Mouse (Mus musculus) limb, embryonic 14.5 days (tissue): ENCODE results near the gene Acad10. TPM values are rescaled to one million over a fixed set of nuclear protein-coding genes. Genes with fewer than 3 reads are reported as not detected.
"Not testable (repeated sequence)": the region's sequence is repeated elsewhere in the genome, so short reads cannot be mapped to it uniquely, and the experiment has no call there.

ENCODE experiments used
- ATAC-seq: fragments of 200-750 bp; cut with Nextera tagmentation; 2 replicates; pipeline ENCODE4 v1.8.0; 2017; ENCODE audit warnings: low read depth, moderate number of reproducible peaks, moderate TSS enrichment; ENCODE audit not compliant: low FRiP score
- DNase-seq: peaks from one replicate; pipeline ENCODE4 v3.0.0-alpha.2; 2015; ENCODE audit warnings: low spot score
- H3K27ac ChIP-seq: fragments of 300-500 bp; sonication (generic); replicated peaks from 2 replicates; pipeline ENCODE4 v1.5.1; 2014; ENCODE audit warnings: low read depth, mild to moderate bottlenecking, low read length, moderate library complexity, mixed read lengths
- H3K27me3 ChIP-seq: fragments of 300-500 bp; sonication (generic); 2 replicates; pipeline ENCODE4 v1.6.1; 2014; ENCODE audit warnings: low read length, mixed read lengths; ENCODE audit not compliant: control insufficient read depth, insufficient read depth
- H3K36me3 ChIP-seq: fragments of 300-500 bp; sonication (generic); 2 replicates; pipeline ENCODE4 v1.6.1; 2014; ENCODE audit warnings: mild to moderate bottlenecking, low read length, moderate library complexity, mixed read lengths; ENCODE audit not compliant: control insufficient read depth, insufficient read depth
- H3K4me1 ChIP-seq: fragments of 300-500 bp; sonication (generic); 2 replicates; pipeline ENCODE4 v1.6.1; 2014; ENCODE audit warnings: antibody characterized with exemption, low read length, mixed read lengths; ENCODE audit not compliant: control insufficient read depth, insufficient read depth
- H3K4me2 ChIP-seq: fragments of 300-500 bp; sonication (generic); replicated peaks from 2 replicates; pipeline ENCODE4 v1.6.1; 2014; ENCODE audit warnings: low read depth, mild to moderate bottlenecking, low read length, moderate library complexity; ENCODE audit not compliant: severe bottlenecking
- H3K4me3 ChIP-seq: fragments of 300-500 bp; sonication (generic); replicated peaks from 2 replicates; pipeline ENCODE4 v1.5.1; 2014; ENCODE audit warnings: low read length
- H3K9ac ChIP-seq: fragments of 300-500 bp; sonication (generic); 2 replicates; pipeline ENCODE4 v1.6.1; 2014; ENCODE audit warnings: mild to moderate bottlenecking, low read depth, low read length, moderate library complexity; ENCODE audit not compliant: severe bottlenecking
- H3K9me3 ChIP-seq: fragments of 300-500 bp; sonication (generic); 2 replicates; pipeline ENCODE4 v1.6.1; 2016; ENCODE audit warnings: low read length; ENCODE audit not compliant: control insufficient read depth
- POLR2A ChIP-seq: fragments of 200-500 bp; IDR thresholded peaks from 2 replicates; pipeline ENCODE4 v1.8.0; 2012; ENCODE audit warnings: inconsistent platforms, mild to moderate bottlenecking, moderate library complexity, borderline replicate concordance; ENCODE audit not compliant: insufficient read depth, insufficient read length; ENCODE audit errors: extremely low read depth
- WGBS: fragments of 180-500 bp; shearing (Covaris S2); extraction: QIAGEN DNeasy Blood & Tissue Kit; methylation state at CpG from one replicate; pipeline ENCODE4 v1.1.7; 2014; 5-methylcytosine and 5-hydroxymethylcytosine counted together
- polyA plus RNA-seq, 2 experiments: library from polyadenylated mRNA; depleted of rRNA in 1 of 2; stranded (reverse) in 1 of 2; unstranded in 1 of 2; fragments of >200 nt; fragmentation: Nextera tagmentation in 1 of 2; extraction: Ambion mirVana in 1 of 2; gene quantifications; 2 replicates each; pipeline versions ENCODE4 v1.2.1 to v1.2.3; 2012 to 2014

The Acad10 gene
- polyA plus RNA-seq, 2 experiments = 1.3 to 2.6 TPM

GRCm38 (mm10) chr5:121700496-121700895 lies 40.2 kb upstream of the Acad10 start:
- no peaks in the 10 kb centered on the region for H3K27me3 ChIP-seq
- peaks cover 3% of the 10 kb centered on the region; the same call in 1 of the 2 replicates for H3K4me1 ChIP-seq
- no peaks in the 10 kb centered on the region for H3K36me3 ChIP-seq
- H3K9ac ChIP-seq = no peak overlapping the region
- H3K4me3 ChIP-seq = no peak overlapping the region
- no peak overlapping the region for H3K4me2 ChIP-seq
- no peaks in the 10 kb centered on the region for H3K9me3 ChIP-seq
- ATAC-seq (no peak), DNase-seq (no peak)
- H3K27ac ChIP-seq = no peak overlapping the region
- 29% methylated on average over 11 of the region's 11 CpGs for WGBS
- TF ChIP-seq POLR2A = no peak

- Histone ChIP-seq H3K4me2 (no peak overlapping the region), H3K36me3 (no peaks in the 10 kb centered on the region), H3K4me3 (no peak overlapping the region), H3K27me3 (no peaks in the 10 kb centered on the region), H3K9ac (no peak overlapping the region), H3K4me1 (peaks cover 3% of the 10 kb centered on the region; the same call in 1 of the 2 replicates), H3K9me3 (no peaks in the 10 kb centered on the region), H3K27ac (no peak overlapping the region)
- ATAC-seq (no peak), DNase-seq (no peak)
- 45% methylated on average over 5 of the region's 5 CpGs for WGBS
- no peak for TF ChIP-seq POLR2A
Observed at GRCm38 (mm10) chr5:121699891-121700290, 39.6 kb upstream of the Acad10 start.

DNA sequence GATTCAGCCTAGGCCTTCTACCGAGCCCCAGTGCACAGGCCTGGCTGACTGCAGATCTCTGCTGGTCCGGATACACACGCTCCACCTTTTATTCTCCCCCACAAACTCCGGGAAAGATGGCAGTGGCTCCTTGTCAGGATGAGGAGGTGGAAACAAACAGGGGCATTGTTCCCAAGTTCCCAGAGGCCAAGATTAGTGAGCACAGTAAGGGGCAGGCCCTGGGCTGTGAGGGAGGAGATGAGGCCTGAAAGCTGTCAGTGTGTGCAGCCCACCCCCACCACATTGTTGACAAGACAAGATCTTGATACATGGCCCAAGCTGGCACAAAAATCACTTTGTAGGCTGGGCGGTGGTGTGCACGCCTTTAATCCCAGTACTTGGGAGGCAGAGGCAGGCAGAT lies 36.4 kb upstream of the Acad10 start:
- H3K9me3 ChIP-seq = no peaks in the 10 kb centered on the region
- WGBS = 80% methylated on average over 6 of the region's 6 CpGs
- no peak for TF ChIP-seq POLR2A
- ATAC-seq = no peak
- no peaks in the 10 kb centered on the region for H3K36me3 ChIP-seq
- H3K9ac ChIP-seq = no peak overlapping the region
- no peak for DNase-seq
- H3K27me3 ChIP-seq = no peaks in the 10 kb centered on the region
- no peak overlapping the region for H3K4me3 ChIP-seq
- no peaks in the 10 kb centered on the region for H3K4me1 ChIP-seq
- H3K27ac ChIP-seq = no peak overlapping the region
- no peak overlapping the region for H3K4me2 ChIP-seq

DNA sequence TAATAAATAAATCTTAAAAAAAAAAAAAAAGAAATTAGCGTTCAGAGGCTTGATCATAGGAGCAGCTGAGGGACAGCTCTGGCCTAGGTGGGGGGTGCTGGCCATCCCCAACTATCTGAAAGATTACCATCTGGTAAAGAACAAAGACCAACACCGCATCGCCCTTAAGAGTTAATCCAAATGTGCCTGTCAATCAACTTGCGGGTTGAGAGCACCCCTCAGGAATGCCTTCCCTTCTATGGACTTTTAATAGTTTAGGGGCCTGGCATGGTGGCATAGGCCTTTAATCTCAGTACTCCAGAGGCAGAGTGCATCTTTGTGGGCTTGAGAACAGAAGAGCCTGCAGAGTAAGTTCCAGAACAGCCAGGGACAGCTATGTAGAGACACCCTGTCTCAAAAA lies 32.6 kb upstream of the Acad10 start:
- WGBS = 74% methylated on average over 4 of the region's 4 CpGs

GRCm38 (mm10) chr5:121691436-121691835 lies 31.1 kb upstream of the Acad10 start:
- not testable (repeated sequence) for H3K4me2 ChIP-seq, ATAC-seq, H3K9me3 ChIP-seq, DNase-seq, H3K4me1 ChIP-seq, H3K9ac ChIP-seq, H3K27ac ChIP-seq, H3K27me3 ChIP-seq, H3K4me3 ChIP-seq
- H3K36me3 ChIP-seq = peaks cover 10% of the 10 kb centered on the region
- 87% methylated on average over 7 of the region's 7 CpGs for WGBS

More for the DNA sequence above, 32.6 kb upstream of the Acad10 start:
- peak; percentile 31 for DNase-seq
- Histone ChIP-seq H3K4me1 (no peaks in the 10 kb centered on the region), H3K27ac (no peak overlapping the region), H3K36me3 (no peaks in the 10 kb centered on the region), H3K4me3 (no peak overlapping the region), H3K4me2 (no peak overlapping the region), H3K9me3 (no peaks in the 10 kb centered on the region), H3K9ac (no peak overlapping the region), H3K27me3 (no peaks in the 10 kb centered on the region)
- no peak for TF ChIP-seq POLR2A
- ATAC-seq = no peak
